Comparison of ENCODE assay signal across 17 mouse cellular contexts in the genomic region with DNA sequence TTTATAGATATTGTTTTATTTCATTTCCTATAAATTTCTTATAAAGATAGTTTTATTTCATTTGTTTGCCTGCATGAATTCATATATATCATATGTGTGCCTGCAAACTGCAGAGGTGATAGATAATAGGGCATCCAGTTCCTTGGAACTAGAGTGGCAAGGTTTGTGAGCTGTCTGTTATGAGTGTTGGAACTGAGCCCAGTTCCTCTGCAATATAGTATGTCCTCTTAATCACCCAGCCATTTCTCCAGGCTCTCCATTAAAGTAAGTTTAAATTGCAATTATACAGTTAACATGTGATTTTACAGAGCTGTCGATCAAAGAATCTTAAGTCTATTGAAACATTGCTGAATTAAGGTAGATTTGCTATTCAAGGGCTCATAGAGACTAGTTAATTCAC.
"Had no signal": no experiment of that assay in that cellular context is flagged by ENCODE, and none has a peak within 500 bp of the region (broad histone marks: within the 10 kb centered on the region; RNA-seq: fewer than 3 reads in every experiment).

No protein-coding gene starts in this region.

- H3K27ac ChIP-seq: kidney, embryonic 15.5 days; left cerebral cortex, adult 2 months; limb, embryonic 10.5 days; liver, embryonic 15.5 days; macrophage; midbrain, embryonic 12.5 days; neural tube, embryonic 12.5 days had no signal

- H3K9me3 ChIP-seq: kidney, embryonic 15.5 days; limb, embryonic 10.5 days; liver, embryonic 15.5 days; megakaryocyte, embryonic 14.5 days; midbrain, embryonic 12.5 days; neural tube, embryonic 12.5 days had no signal

- DNase-seq: kidney, adult 18-20 months; kidney, postnatal 25 days; lung, adult 2 months; lung, postnatal 10 days; right cerebral cortex, postnatal 4 days; spleen, adult 18-20 months; thymus, adult 18-20 months; thymus, postnatal 14 days had no signal

- H3K36me3 ChIP-seq: kidney, embryonic 15.5 days; limb, embryonic 10.5 days; liver, embryonic 15.5 days; midbrain, embryonic 12.5 days; neural tube, embryonic 12.5 days had no signal

- H3K9ac ChIP-seq: kidney, embryonic 15.5 days; liver, embryonic 15.5 days; midbrain, embryonic 12.5 days; neural tube, embryonic 12.5 days had no signal

- H3K4me1 ChIP-seq: kidney, embryonic 15.5 days; limb, embryonic 10.5 days; liver, embryonic 15.5 days; megakaryocyte, embryonic 14.5 days; midbrain, embryonic 12.5 days; neural tube, embryonic 12.5 days had no signal

- H3K27me3 ChIP-seq: kidney, embryonic 15.5 days; liver, embryonic 15.5 days; megakaryocyte, embryonic 14.5 days; midbrain, embryonic 12.5 days; neural tube, embryonic 12.5 days had no signal

- H3K4me3 ChIP-seq: kidney, embryonic 15.5 days; left cerebral cortex, adult 2 months; limb, embryonic 10.5 days; liver, embryonic 15.5 days; megakaryocyte, embryonic 14.5 days; midbrain, embryonic 12.5 days; neural tube, embryonic 12.5 days had no signal

- H3K4me2 ChIP-seq: kidney, embryonic 15.5 days; liver, embryonic 11.5 days; liver, embryonic 15.5 days; midbrain, embryonic 12.5 days; neural tube, embryonic 12.5 days had no signal
